Mouse (Mus musculus): ENCODE results near the gene Taar8c.
"Not testable (repeated sequence)": the region's sequence is repeated elsewhere in the genome, so short reads cannot be mapped to it uniquely, and the experiment has no call there.

Taar8c gene

GRCm38 (mm10) chr10:24074751-24075150, 27.0 kb downstream of the Taar8c start:
- not testable (repeated sequence) for DNase-seq (ENCODE audit: low read depth)

GRCm38 (mm10) chr10:24058986-24059385, 42.7 kb downstream of the Taar8c start:
- no peak for DNase-seq (ENCODE audit: low read depth)

GRCm38 (mm10) chr10:24052039-24052438, 49.7 kb downstream of the Taar8c start:
- no peak for DNase-seq (ENCODE audit: low read depth)
